Mouse (Mus musculus) spleen, adult 12 weeks (tissue): ENCODE measurements around the gene Krtap24-1.

Experiments used
- DNase-seq: peaks from one replicate; pipeline ENCODE4 v3.0.0; 2022; ENCODE audit warnings: low spot score

Gene Krtap24-1

DNA sequence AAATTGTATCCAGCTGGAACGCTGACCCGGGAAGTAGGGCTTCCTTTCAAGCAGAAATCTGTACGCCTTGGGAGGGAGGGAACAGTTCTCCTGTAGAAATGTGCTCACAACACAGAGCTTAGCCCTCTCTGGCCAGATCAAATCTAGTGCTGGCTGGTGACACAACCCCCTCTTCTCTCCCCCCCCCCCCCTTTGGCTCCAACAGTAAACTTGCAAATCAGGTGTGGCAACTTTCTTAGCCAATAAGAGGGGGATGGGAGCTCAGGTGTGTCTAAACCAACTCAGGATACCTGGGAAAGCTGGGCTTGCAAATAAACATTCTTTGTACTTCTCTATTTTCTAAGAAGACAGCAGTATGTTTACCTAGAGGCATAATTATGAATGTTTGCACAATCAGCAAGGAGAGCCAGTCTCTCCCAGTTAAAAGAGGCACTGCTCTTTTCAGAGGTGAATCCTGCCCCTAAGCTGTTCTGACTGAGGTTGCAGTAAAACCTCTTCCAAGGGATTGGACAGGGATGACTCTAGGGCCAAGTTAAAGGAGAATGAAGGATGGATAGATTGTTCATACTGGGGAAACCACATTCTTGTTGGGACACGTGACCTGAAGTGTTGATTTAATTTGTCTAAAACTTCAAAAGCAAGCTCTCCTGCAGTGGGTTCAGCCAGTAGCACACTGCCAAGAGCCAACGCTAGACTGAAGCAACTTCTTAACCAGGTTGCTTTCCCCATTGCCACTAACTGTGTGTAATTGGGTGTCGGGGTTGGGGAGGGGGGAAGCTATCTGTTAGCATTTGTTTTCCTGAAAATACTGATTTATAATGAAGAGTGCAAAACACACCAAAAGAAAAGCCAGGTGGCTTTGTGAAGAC is 48.8 kb downstream of the Krtap24-1 start, which contains the start of gene Cldn8:
Gene Cldn8, minus strand, starts transcription at position 139 of the 869 bp plus-strand sequence.
- DNase-seq, result no peak

DNA sequence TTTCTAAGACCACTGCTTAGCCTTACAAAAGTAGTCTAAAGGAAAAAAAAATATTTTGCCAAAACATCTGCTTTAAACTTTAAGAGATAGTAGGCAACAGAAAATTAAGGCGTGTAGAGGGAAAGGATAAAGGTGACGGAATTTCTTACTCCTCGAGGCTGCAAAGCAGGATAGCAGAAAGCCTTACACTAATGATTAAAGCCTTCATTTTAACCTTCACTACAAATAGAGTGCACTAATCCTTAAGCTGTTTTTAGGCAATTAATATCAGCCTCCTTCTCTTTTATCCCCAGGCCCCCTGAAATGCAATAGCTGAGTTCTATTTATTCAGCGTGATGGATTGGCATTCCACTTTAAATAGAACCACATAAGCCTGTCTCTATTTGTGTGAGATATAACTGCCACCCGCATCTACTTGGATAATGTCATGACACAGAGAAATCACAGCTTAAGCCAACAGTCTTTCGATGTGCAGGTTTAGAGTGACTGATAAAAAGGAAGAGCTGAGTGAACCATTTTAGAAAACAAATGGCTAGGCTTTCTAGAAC is 50.4 kb downstream of the Krtap24-1 start:
- DNase-seq, result no peak
